Mouse (Mus musculus) left cerebral cortex, adult 2 months (tissue): ENCODE data around the gene Styxl1. TPM values are rescaled to one million over a fixed set of nuclear protein-coding genes. Genes with fewer than 3 reads are reported as not detected.

Experiments used
- DNase-seq, 2 experiments: peaks; one replicate each; pipeline ENCODE4 v3.0.0; 2021 to 2022; ENCODE audit warnings: low spot score in 2 of 2, mixed read lengths in 1 of 2; ENCODE audit errors: extremely low spot score in 1 of 2
- H3K27ac ChIP-seq: fragments of 200-600 bp; 2 replicates; pipeline ENCODE4 v1.8.1; 2022
- H3K4me3 ChIP-seq: fragments of 200-600 bp; 2 replicates; pipeline ENCODE4 v1.8.1; 2022
- CTCF ChIP-seq: fragments of 200-600 bp; IDR thresholded peaks from 2 replicates; pipeline ENCODE4 v1.8.1; 2022; ENCODE audit warnings: antibody characterized with exemption, mild to moderate bottlenecking, moderate library complexity
- intact Hi-C: fragments of 180-260 bp; cut with DNase I; formaldehyde crosslinking; loops from one replicate; pipeline ENCODE4 v1.15.1; 2025
- microRNA-seq, 2 experiments: library from miRNA; unstranded; fragments of <30 nt; microRNA quantifications; one replicate each; pipeline ENCODE4 v1.2.0; 2021
- total RNA-seq, 2 experiments: library from RNA; stranded (reverse); gene quantifications; 2 replicates each; pipeline ENCODE4 v1.2.3; 2021

Gene Styxl1
- total RNA-seq, 2 experiments from 2014 or later, result not detected

- intact Hi-C loops, result no loop called here
- Histone ChIP-seq H3K4me3 (no peak overlapping the region), H3K27ac (no peak overlapping the region; the same call in 1 of the 2 replicates)
- DNase-seq, result no peak
- TF ChIP-seq CTCF, result no peak
Measured at GRCm38 (mm10) chr5:135707855-135708254, 70.3 kb downstream of the Styxl1 start.

- H3K4me3 ChIP-seq, result no peak overlapping the region
- intact Hi-C loops, result no loop called here
- H3K27ac ChIP-seq, result no peak overlapping the region
- TF ChIP-seq CTCF, result no peak
- no peak for DNase-seq
Measured at GRCm38 (mm10) chr5:135707039-135707438, 71.1 kb downstream of the Styxl1 start.

GRCm38 (mm10) chr5:135705383-135705782 is 72.8 kb downstream of the Styxl1 start:
- intact Hi-C loops, result no loop called here
- no peak overlapping the region for H3K27ac ChIP-seq
- no peak overlapping the region for H3K4me3 ChIP-seq
- no peak for TF ChIP-seq CTCF
- no peak for DNase-seq

GRCm38 (mm10) chr5:135703431-135703830 is 74.8 kb downstream of the Styxl1 start:
- TF ChIP-seq CTCF, result no peak
- intact Hi-C loops, result loop anchor here (5.0 kb wide), 1 partner anchor 71 kb away; the partner anchor contains the start of gene Rhbdd2
- Histone ChIP-seq H3K27ac (peak overlapping the region; percentile 17; the same call in 1 of the 2 replicates), H3K4me3 (no peak overlapping the region)
- no peak for DNase-seq

- no peak overlapping the region for H3K4me3 ChIP-seq
- peak; percentile 37 for TF ChIP-seq CTCF
- H3K27ac ChIP-seq, result peak overlapping the region; percentile 87
- intact Hi-C loops, result loop anchor here (5.0 kb wide), 1 partner anchor 70 kb away; the partner anchor contains the start of gene Rhbdd2
- peak; percentile 64 to 68 for DNase-seq
Measured at GRCm38 (mm10) chr5:135702682-135703192, 75.4 kb downstream of the Styxl1 start.

GRCm38 (mm10) chr5:135702190-135702589 is 76.0 kb downstream of the Styxl1 start:
- intact Hi-C loops, result loop anchor here (5.0 kb wide), 1 partner anchor 70 kb away; the partner anchor contains the start of gene Rhbdd2
- DNase-seq, result no peak
- no peak overlapping the region for H3K4me3 ChIP-seq
- peak overlapping the region; percentile 87 for H3K27ac ChIP-seq
- no peak for TF ChIP-seq CTCF

- Histone ChIP-seq H3K4me3 (no peak overlapping the region), H3K27ac (no peak overlapping the region; the same call in 1 of the 2 replicates)
- TF ChIP-seq CTCF, result no peak
- DNase-seq, result no peak
- intact Hi-C loops, result loop anchor here (5.0 kb wide), 1 partner anchor 69 kb away; the partner anchor contains the start of gene Rhbdd2
Measured at GRCm38 (mm10) chr5:135701601-135702000, 76.6 kb downstream of the Styxl1 start.

GRCm38 (mm10) chr5:135697711-135698111 is 80.5 kb downstream of the Styxl1 start:
- no peak for DNase-seq
- Histone ChIP-seq H3K4me3 (no peak overlapping the region), H3K27ac (no peak overlapping the region)
- no peak for TF ChIP-seq CTCF
- intact Hi-C loops, result no loop called here

Small RNA genes lying within 50 kb of the gene (microRNA-seq; reads per million reads assigned to microRNA genes)
- 0.24 to 1.9 reads per million in 2 experiments for gene Mir7034

Other genes starting within 250 kb of the Styxl1 start
- gene Hip1, start 233.3 kb downstream of the Styxl1 start, total RNA-seq, result 10 to 100 TPM; 48.7 to 51.9 TPM
- not detected for gene Ccl26, start 214.8 kb downstream of the Styxl1 start, total RNA-seq
- under 1 TPM in 1 of 2 experiments, not detected in 1; 0.68 TPM for gene Ccl24, start 205.3 kb downstream of the Styxl1 start, total RNA-seq
- 10 to 100 TPM; 84.3 to 85.9 TPM for gene Rhbdd2, start 145.8 kb downstream of the Styxl1 start, total RNA-seq
- 10 to 100 TPM; 86.0 to 93.6 TPM for gene Por, start 108.4 kb downstream of the Styxl1 start, total RNA-seq
- gene Tmem120a, start 33.9 kb downstream of the Styxl1 start, total RNA-seq, result 10 to 100 TPM; 18.3 to 18.4 TPM
- gene Mdh2, start 95 bp upstream of the Styxl1 start, total RNA-seq, result 100 to 1,000 TPM; 379 to 386 TPM
- 100 to 1,000 TPM in 1 of 2 experiments, 10 to 100 TPM in 1; 97.9 to 109 TPM for gene Srrm3, start 28.5 kb upstream of the Styxl1 start, total RNA-seq
- 10 to 100 TPM; 19.2 to 19.3 TPM for gene Hspb1, start 109.5 kb upstream of the Styxl1 start, total RNA-seq
- 1,000 to 10,000 TPM; 1,191 to 1,224 TPM for gene Ywhag, start 156.2 kb upstream of the Styxl1 start, total RNA-seq
- 1 to 10 TPM; 1.3 to 1.5 TPM for gene Ssc4d, start 196.1 kb upstream of the Styxl1 start, total RNA-seq
- not detected for gene Zp3, start 201.7 kb upstream of the Styxl1 start, total RNA-seq
- 1 to 10 TPM; 8.0 to 9.5 TPM for gene Dtx2, start 216.4 kb upstream of the Styxl1 start, total RNA-seq